Mouse (Mus musculus): ENCODE measurements around the gene Prss48. TPM values are rescaled to one million over a fixed set of nuclear protein-coding genes. Genes with fewer than 3 reads are reported as not detected.

Gene Prss48
- total and polyA plus RNA-seq, 3 experiments: not detected

- H3K27me3 ChIP-seq (ENCODE audit: control insufficient read depth, insufficient read depth, low read length): no peaks in the 10 kb centered on the region
- TF ChIP-seq CTCF (IDR thresholded peaks at IDR 0.05) (no peak), POLR2A (IDR thresholded peaks at IDR 0.05; ENCODE audit: insufficient read depth, low read depth, low read length) (no peak), EP300 (IDR thresholded peaks at IDR 0.05; ENCODE audit: insufficient read depth, low read depth, low read length) (no peak)
- H3K4me3 ChIP-seq: no peak overlapping the region
- no peaks in the 10 kb centered on the region for H3K4me1 ChIP-seq (ENCODE audit: control insufficient read depth, insufficient read depth, low read length)
- WGBS: 85% methylated on average over 10 of the region's 10 CpGs
- no peaks in the 10 kb centered on the region for H3K79me2 ChIP-seq (replicated peaks; ENCODE audit: control insufficient read depth, insufficient read depth, low read length)
- no peaks in the 10 kb centered on the region for H3K36me3 ChIP-seq (ENCODE audit: control insufficient read depth, insufficient read depth, low read length)
- no peak overlapping the region for H3K27ac ChIP-seq
- H3K9ac ChIP-seq (ENCODE audit: low read depth, low read length): no peak overlapping the region
- intact Hi-C loops (cut with DNase I): no loop called here
- no peak for DNase-seq
Observed at GRCm38 (mm10) chr3:85952696-85953283, 49.5 kb downstream of the Prss48 start.

GRCm38 (mm10) chr3:85950914-85951313, 51.4 kb downstream of the Prss48 start:
- no peak for DNase-seq
- H3K27ac ChIP-seq: no peak overlapping the region
- intact Hi-C loops (cut with DNase I): no loop called here
- H3K79me2 ChIP-seq (replicated peaks; ENCODE audit: control insufficient read depth, insufficient read depth, low read length): no peaks in the 10 kb centered on the region
- H3K27me3 ChIP-seq (ENCODE audit: control insufficient read depth, insufficient read depth, low read length): no peaks in the 10 kb centered on the region
- no peak for TF ChIP-seq POLR2A (IDR thresholded peaks at IDR 0.05; ENCODE audit: insufficient read depth, low read depth, low read length)
- no peaks in the 10 kb centered on the region for H3K36me3 ChIP-seq (ENCODE audit: control insufficient read depth, insufficient read depth, low read length)
- H3K4me1 ChIP-seq (ENCODE audit: control insufficient read depth, insufficient read depth, low read length): no peaks in the 10 kb centered on the region
- 65% methylated on average over 4 of the region's 4 CpGs for WGBS
- H3K9ac ChIP-seq (ENCODE audit: low read depth, low read length): no peak overlapping the region
- no peak overlapping the region for H3K4me3 ChIP-seq

Other genes starting within 250 kb of the Prss48 start
- gene Fam160a1, start 185.2 kb downstream of the Prss48 start, total RNA-seq (2021): 10 to 100 TPM; 47.0 to 68.1 TPM
- gene Fam160a1, start 185.2 kb downstream of the Prss48 start, polyA plus RNA-seq (2012; rRNA removed): 25.0 and 38.7 TPM in 2 replicates
- 1 to 10 TPM; 6.3 to 8.5 TPM for gene Glt28d2, start 115.0 kb downstream of the Prss48 start, total RNA-seq (2021)
- gene Glt28d2, start 115.0 kb downstream of the Prss48 start, polyA plus RNA-seq (2012; rRNA removed): 1.9 and 3.1 TPM in 2 replicates
- gene Gm37240, start 115.0 kb downstream of the Prss48 start, total RNA-seq (2021): 10 to 100 TPM; 36.6 to 45.3 TPM
- 21.9 and 25.0 TPM in 2 replicates for gene Gm37240, start 115.0 kb downstream of the Prss48 start, polyA plus RNA-seq (2012; rRNA removed)
- 10 to 100 TPM; 19.5 to 22.2 TPM for gene Sh3d19, start 31.4 kb downstream of the Prss48 start, total RNA-seq (2021)
- 13.5 and 19.3 TPM in 2 replicates for gene Sh3d19, start 31.4 kb downstream of the Prss48 start, polyA plus RNA-seq (2012; rRNA removed)
- gene Rps3a1, start 140.2 kb upstream of the Prss48 start, total RNA-seq (2021): 100 to 1,000 TPM; 482 to 538 TPM
- 186 and 373 TPM in 2 replicates for gene Rps3a1, start 140.2 kb upstream of the Prss48 start, polyA plus RNA-seq (2012; rRNA removed)
- gene Lrba, start 222.2 kb upstream of the Prss48 start, total RNA-seq (2021): 10 to 100 TPM; 22.5 to 24.3 TPM
- gene Lrba, start 222.2 kb upstream of the Prss48 start, polyA plus RNA-seq (2012; rRNA removed): 9.7 and 14.5 TPM in 2 replicates